Mouse (Mus musculus) midbrain, embryonic 13.5 days (tissue): ENCODE data around the gene Sfxn3. TPM values are rescaled to one million over a fixed set of nuclear protein-coding genes. Genes with fewer than 3 reads are reported as not detected.

Source experiments
- ATAC-seq: fragments of 200-750 bp; cut with Nextera tagmentation; 2 replicates; pipeline ENCODE4 v1.8.0; 2017; ENCODE audit warnings: mild to moderate bottlenecking, moderate TSS enrichment, moderate library complexity
- H3K27ac ChIP-seq: fragments of 300-500 bp; sonication (generic); 2 replicates; pipeline ENCODE4 v1.5.1; 2015; ENCODE audit warnings: inconsistent platforms, mild to moderate bottlenecking, moderate library complexity
- H3K27me3 ChIP-seq: fragments of 300-500 bp; sonication (generic); 2 replicates; pipeline ENCODE4 v1.6.1; 2015; ENCODE audit warnings: mild to moderate bottlenecking, inconsistent platforms
- H3K36me3 ChIP-seq: fragments of 300-500 bp; sonication (generic); 2 replicates; pipeline ENCODE4 v1.6.1; 2015; ENCODE audit warnings: mild to moderate bottlenecking, inconsistent platforms
- H3K4me1 ChIP-seq: fragments of 300-500 bp; sonication (generic); replicated peaks from 2 replicates; pipeline ENCODE4 v1.6.1; 2015; ENCODE audit warnings: inconsistent platforms
- H3K4me2 ChIP-seq: fragments of 300-500 bp; sonication (generic); replicated peaks from 2 replicates; pipeline ENCODE4 v1.6.1; 2015; ENCODE audit warnings: moderate library complexity, mild to moderate bottlenecking, inconsistent platforms
- H3K4me3 ChIP-seq: fragments of 300-500 bp; sonication (generic); replicated peaks from 2 replicates; pipeline ENCODE4 v1.5.1; 2015; ENCODE audit warnings: mild to moderate bottlenecking, inconsistent platforms
- H3K9ac ChIP-seq: fragments of 300-500 bp; sonication (generic); replicated peaks from 2 replicates; pipeline ENCODE4 v1.6.1; 2015; ENCODE audit warnings: mild to moderate bottlenecking, inconsistent platforms
- H3K9me3 ChIP-seq: fragments of 300-500 bp; sonication (generic); 2 replicates; pipeline ENCODE4 v1.6.1; 2016; ENCODE audit warnings: mild to moderate bottlenecking, inconsistent platforms
- WGBS: fragments of 180-500 bp; shearing (Covaris S2); methylation state at CpG from one replicate; pipeline ENCODE4 v1.1.7; 2015; 5-methylcytosine and 5-hydroxymethylcytosine counted together
- polyA plus RNA-seq: library from polyadenylated mRNA; unstranded; fragments of >200 nt; fragmentation: Nextera tagmentation; extraction: Ambion mirVana; gene quantifications from 2 replicates; pipeline ENCODE4 v1.2.1, GENCODE M21; 2015

Gene Sfxn3
- polyA plus RNA-seq: 58.1 and 61.2 TPM in 2 replicates

GRCm38 (mm10) chr19:45047417-45047934 is at the start of gene Sfxn3:
Gene Sfxn3 (plus strand): TSS chr19:45047503.
- 0% methylated on average over 26 of the region's 26 CpGs for WGBS
- peak; percentile 83 for ATAC-seq
- Histone ChIP-seq H3K27ac (peak within 1 kb of the TSS; percentile 87), H3K4me3 (peak within 1 kb of the TSS; percentile 49), H3K9me3 (no peaks in the 10 kb centered on the region), H3K9ac (peak within 1 kb of the TSS; percentile 68), H3K27me3 (peaks cover 22% of the 10 kb centered on the region), H3K4me1 (peaks cover 32% of the 10 kb centered on the region), H3K4me2 (peak within 1 kb of the TSS; percentile 71), H3K36me3 (peaks cover 20% of the 10 kb centered on the region)

- WGBS: 91% methylated on average over 11 of the region's 11 CpGs
- no peak for ATAC-seq
- Histone ChIP-seq H3K27me3 (no peaks in the 10 kb centered on the region), H3K27ac (no peak overlapping the region), H3K4me2 (no peak overlapping the region), H3K4me1 (no peaks in the 10 kb centered on the region), H3K9ac (no peak overlapping the region), H3K36me3 (peaks cover 88% of the 10 kb centered on the region), H3K9me3 (no peaks in the 10 kb centered on the region), H3K4me3 (no peak overlapping the region)
These were observed 49.5 kb upstream of the Sfxn3 start for GRCm38 (mm10) chr19:44997786-44998185.

GRCm38 (mm10) chr19:44999647-45000046 is 47.7 kb upstream of the Sfxn3 start:
- Histone ChIP-seq H3K9ac (no peak overlapping the region), H3K27me3 (no peaks in the 10 kb centered on the region), H3K4me3 (no peak overlapping the region), H3K9me3 (no peaks in the 10 kb centered on the region), H3K36me3 (peaks cover 89% of the 10 kb centered on the region), H3K4me2 (no peak overlapping the region), H3K27ac (no peak overlapping the region), H3K4me1 (peaks cover 3% of the 10 kb centered on the region; the same call in 1 of the 2 replicates)
- 91% methylated on average over 8 of the region's 8 CpGs for WGBS
- no peak for ATAC-seq

GRCm38 (mm10) chr19:45002301-45002700 is 45.0 kb upstream of the Sfxn3 start:
- H3K27me3 ChIP-seq: no peaks in the 10 kb centered on the region
- H3K36me3 ChIP-seq: peaks cover 69% of the 10 kb centered on the region
- no peak overlapping the region for H3K27ac ChIP-seq
- no peak overlapping the region for H3K4me3 ChIP-seq
- H3K9ac ChIP-seq: no peak overlapping the region
- H3K4me1 ChIP-seq: peaks cover 19% of the 10 kb centered on the region
- H3K4me2 ChIP-seq: no peak overlapping the region
- WGBS: 68% methylated on average over 3 of the region's 3 CpGs
- H3K9me3 ChIP-seq: no peaks in the 10 kb centered on the region
- ATAC-seq: no peak

GRCm38 (mm10) chr19:45003740-45004516 is 43.4 kb upstream of the Sfxn3 start:
- H3K4me1 ChIP-seq: peaks cover 34% of the 10 kb centered on the region
- H3K9me3 ChIP-seq: no peaks in the 10 kb centered on the region
- no peak overlapping the region for H3K4me2 ChIP-seq
- H3K27me3 ChIP-seq: no peaks in the 10 kb centered on the region
- no peak overlapping the region for H3K4me3 ChIP-seq
- H3K9ac ChIP-seq: no peak overlapping the region
- no peak overlapping the region for H3K27ac ChIP-seq
- peaks cover 59% of the 10 kb centered on the region for H3K36me3 ChIP-seq
- 88% methylated on average over 7 of the region's 7 CpGs for WGBS
- no peak for ATAC-seq

- Histone ChIP-seq H3K4me1 (peaks cover 34% of the 10 kb centered on the region), H3K27ac (peak within 1 kb of the TSS; percentile 79), H3K4me2 (peak within 1 kb of the TSS; percentile 98), H3K9me3 (no peaks in the 10 kb centered on the region), H3K4me3 (peak within 1 kb of the TSS; percentile 98), H3K27me3 (no peaks in the 10 kb centered on the region), H3K36me3 (peaks cover 54% of the 10 kb centered on the region), H3K9ac (peak within 1 kb of the TSS; percentile 82)
- 8% methylated on average over 16 of the region's 16 CpGs for WGBS
- ATAC-seq: 0 out of 2 replicates have a peak, but pooled peaks have one; percentile 4
These were observed 41.9 kb upstream of the Sfxn3 start, which contains the start of gene Twnk for GRCm38 (mm10) chr19:45005444-45005843. Gene Twnk (plus strand): TSS chr19:45005663.

GRCm38 (mm10) chr19:45005957-45006712 is 41.2 kb upstream of the Sfxn3 start, which contains the start of gene Mrpl43:
Gene Mrpl43 (minus strand): TSS chr19:45006442.
- Histone ChIP-seq H3K36me3 (peaks cover 54% of the 10 kb centered on the region), H3K4me3 (peak within 1 kb of the TSS; percentile 98), H3K4me1 (peaks cover 34% of the 10 kb centered on the region), H3K9ac (peak within 1 kb of the TSS; percentile 82), H3K4me2 (peak within 1 kb of the TSS; percentile 98), H3K27me3 (no peaks in the 10 kb centered on the region), H3K9me3 (no peaks in the 10 kb centered on the region), H3K27ac (peak within 1 kb of the TSS; percentile 79)
- ATAC-seq: peak; percentile 95
- under 1% methylated on average over 82 of the region's 82 CpGs for whole genome bisulfite sequencing

- peaks cover 34% of the 10 kb centered on the region for H3K4me1 ChIP-seq
- H3K9ac ChIP-seq: peak overlapping the region; percentile 82
- 51% methylated on average over 17 of the region's 17 CpGs for WGBS
- peak; percentile 2; the same call in 1 of the 2 replicates for ATAC-seq
- peak overlapping the region; percentile 98 for H3K4me2 ChIP-seq
- H3K27me3 ChIP-seq: no peaks in the 10 kb centered on the region
- H3K4me3 ChIP-seq: peak overlapping the region; percentile 98
- no peaks in the 10 kb centered on the region for H3K9me3 ChIP-seq
- peak overlapping the region; percentile 79 for H3K27ac ChIP-seq
- peaks cover 53% of the 10 kb centered on the region for H3K36me3 ChIP-seq
These were observed 40.3 kb upstream of the Sfxn3 start for GRCm38 (mm10) chr19:45007021-45007420.

- Histone ChIP-seq H3K9me3 (no peaks in the 10 kb centered on the region), H3K36me3 (peaks cover 48% of the 10 kb centered on the region), H3K4me2 (peak overlapping the region; percentile 98), H3K9ac (peak overlapping the region; percentile 82; the same call in 1 of the 2 replicates), H3K27ac (no peak overlapping the region), H3K4me1 (peaks cover 39% of the 10 kb centered on the region), H3K4me3 (peak overlapping the region; percentile 98), H3K27me3 (no peaks in the 10 kb centered on the region)
- ATAC-seq: no peak
- 95% methylated on average over 20 of the region's 20 CpGs for WGBS
These were observed 39.7 kb upstream of the Sfxn3 start for GRCm38 (mm10) chr19:45007425-45008191.

- Histone ChIP-seq H3K4me2 (no peak overlapping the region), H3K4me3 (no peak overlapping the region)
- ATAC-seq: no peak
These were observed 36.7 kb upstream of the Sfxn3 start for GRCm38 (mm10) chr19:45010646-45011045.

GRCm38 (mm10) chr19:45012219-45012618 is 35.1 kb upstream of the Sfxn3 start:
- WGBS: 89% methylated on average over 8 of the region's 8 CpGs
- H3K4me2 ChIP-seq: no peak overlapping the region
- no peaks in the 10 kb centered on the region for H3K9me3 ChIP-seq
- H3K27me3 ChIP-seq: no peaks in the 10 kb centered on the region
- H3K9ac ChIP-seq: no peak overlapping the region; the same call in 1 of the 2 replicates
- no peak overlapping the region for H3K4me3 ChIP-seq
- peak overlapping the region; percentile 72 for H3K27ac ChIP-seq
- H3K36me3 ChIP-seq: peaks cover 31% of the 10 kb centered on the region
- no peak for ATAC-seq
- H3K4me1 ChIP-seq: peaks cover 54% of the 10 kb centered on the region

More at GRCm38 (mm10) chr19:45010646-45011045, 36.7 kb upstream of the Sfxn3 start:
- Histone ChIP-seq H3K9me3 (no peaks in the 10 kb centered on the region), H3K36me3 (peaks cover 31% of the 10 kb centered on the region), H3K27ac (no peak overlapping the region), H3K4me1 (peaks cover 46% of the 10 kb centered on the region), H3K27me3 (no peaks in the 10 kb centered on the region), H3K9ac (no peak overlapping the region)
- 93% methylated on average over 4 of the region's 4 CpGs for WGBS
